9 mouse cellular contexts compared by ENCODE assay signal in genomic region chr4:120692717-120693116, GRCm38 (mm10). TPM values are rescaled to one million over a fixed set of nuclear protein-coding genes. Genes with fewer than 3 reads are reported as not detected.
A peak's percentile ranks its signal among the peaks of the same experiment; 100 is the strongest.
DNase-seq lines count a peak whose midpoint lies in the region; ATAC-seq lines count a peak whose summit lies in the region.
"Had no signal": no experiment of that assay in that cellular context is flagged by ENCODE, and none has a peak within 500 bp of the region (broad histone marks: within the 10 kb centered on the region; RNA-seq: fewer than 3 reads in every experiment).

No protein-coding gene starts in this region.

- ATAC-seq in common myeloid progenitor, adult 5-6 weeks (replicated peaks; ENCODE audit: low read depth, poor library complexity, severe bottlenecking), result peak; percentile 56; the same call in 1 of the 2 replicates

- intact Hi-C loops in heart, postnatal 10 days (cut with DNase I), result no loop called here
- intact Hi-C loops in heart, postnatal 25 days (cut with DNase I), result no loop called here

- peak; percentile 57 to 78 for DNase-seq in heart, postnatal 10 days
- no peak for DNase-seq in heart, postnatal 25 days (ENCODE audit: low spot score)
- DNase-seq in 416B (ENCODE audit: low read depth) (peak; percentile 63), WW6 (ENCODE audit: low read depth, low spot score) (peak; percentile 42)
- peak; percentile 52 to 60 for DNase-seq in kidney, postnatal 25 days
- DNase-seq in lung, postnatal 25 days (ENCODE audit: low spot score), result peak; percentile 36
- no peak for DNase-seq in c-Kit-positive CD71-positive TER-119-positive erythroid progenitor cells, embryonic 14.5 days (ENCODE audit: low spot score)

RNA-seq across cellular contexts. Expression of gene Cited4, which starts 26.3 kb away (rescaled TPM):
- total RNA-seq in heart, postnatal 10 days (2021), result 10 to 100 TPM; 76.0 to 81.5 TPM
- 10 to 100 TPM; 46.4 to 61.3 TPM for total RNA-seq in heart, postnatal 25 days (2021)
- total RNA-seq in common myeloid progenitor, adult 5-6 weeks (2017), result 3.4 and 5.3 TPM in 2 replicates
- total RNA-seq: neutrophil, adult 5-6 weeks had no signal

RNA-seq across cellular contexts. Expression of gene Kcnq4, which starts 55.7 kb away (rescaled TPM):
- total RNA-seq in heart, postnatal 10 days (2021), result 1 to 10 TPM; 3.3 to 3.5 TPM
- 1 to 10 TPM; 1.8 to 2.2 TPM for total RNA-seq in heart, postnatal 25 days (2021)
- total RNA-seq in common myeloid progenitor, adult 5-6 weeks (2017), result not detected in 2 replicates
- total RNA-seq: neutrophil, adult 5-6 weeks had no signal

Comparison
In these comparisons a context has a peak if more than half of its experiments do, and no peak if none do; other contexts are left out.
1. DNase-seq: peak in heart, postnatal 10 days (2 of 2), 416B (single experiment), WW6 (single experiment), kidney, postnatal 25 days (2 of 2) and lung, postnatal 25 days (single experiment); none in heart, postnatal 25 days (single experiment) and c-Kit-positive CD71-positive TER-119-positive erythroid progenitor cells, embryonic 14.5 days (single experiment).